Mouse (Mus musculus) lung, adult 18-20 months (tissue): ENCODE results near the gene Itih2.
A peak's percentile ranks its signal among the peaks of the same experiment; 100 is the strongest.

ENCODE experiments used
- DNase-seq, 2 experiments: peaks; one replicate each; pipeline ENCODE4 v3.0.0; 2022; ENCODE audit warnings: mixed read lengths in 2 of 2

Itih2 gene

GRCm38 (mm10) chr2:10108535-10109189, 22.5 kb downstream of the Itih2 start:
- DNase-seq, result no peak

- peak; percentile 29 to 35 for DNase-seq
Measured at GRCm38 (mm10) chr2:10101180-10101579, 30.0 kb downstream of the Itih2 start.

GRCm38 (mm10) chr2:10100471-10100870, 30.7 kb downstream of the Itih2 start:
- DNase-seq, result no peak

GRCm38 (mm10) chr2:10098598-10099215, 32.5 kb downstream of the Itih2 start:
- peak in 1 of 2 experiments; percentile 33 for DNase-seq

GRCm38 (mm10) chr2:10094327-10095100, 36.7 kb downstream of the Itih2 start:
- DNase-seq, result no peak

- no peak for DNase-seq
Measured at GRCm38 (mm10) chr2:10087256-10087850, 43.8 kb downstream of the Itih2 start.

GRCm38 (mm10) chr2:10082737-10083136, 48.5 kb downstream of the Itih2 start:
- DNase-seq, result no peak

GRCm38 (mm10) chr2:10081453-10082080, 49.6 kb downstream of the Itih2 start:
- DNase-seq, result no peak

GRCm38 (mm10) chr2:10080310-10081010, 50.7 kb downstream of the Itih2 start, which contains the start of the genes Atp5c1 and Kin:
Gene Atp5c1, minus strand, starts transcription at chr2:10080510.
Gene Kin, plus strand, starts transcription at chr2:10080593.
- DNase-seq, result peak; percentile 97 to 98

GRCm38 (mm10) chr2:10079745-10080309, 51.4 kb downstream of the Itih2 start:
- no peak for DNase-seq

GRCm38 (mm10) chr2:10076675-10077074, 54.5 kb downstream of the Itih2 start:
- DNase-seq, result no peak

- no peak for DNase-seq
Measured at GRCm38 (mm10) chr2:10074470-10074869, 56.7 kb downstream of the Itih2 start.

- no peak for DNase-seq
Measured at GRCm38 (mm10) chr2:10071751-10072150, 59.4 kb downstream of the Itih2 start.

- no peak for DNase-seq
Measured at GRCm38 (mm10) chr2:10058836-10059235, 72.4 kb downstream of the Itih2 start.

- no peak for DNase-seq
Measured at GRCm38 (mm10) chr2:10051996-10052395, 79.2 kb downstream of the Itih2 start.

GRCm38 (mm10) chr2:10050878-10051277, 80.3 kb downstream of the Itih2 start:
- no peak for DNase-seq

- DNase-seq, result no peak
Measured at GRCm38 (mm10) chr2:10049456-10049855, 81.7 kb downstream of the Itih2 start.

GRCm38 (mm10) chr2:10048461-10048860, 82.7 kb downstream of the Itih2 start, which contains the start of gene Taf3:
Gene Taf3, minus strand, starts transcription at chr2:10048596.
- DNase-seq, result peak; percentile 94 to 95

- DNase-seq, result peak in 1 of 2 experiments; percentile 7
Measured at GRCm38 (mm10) chr2:10047758-10048436, 83.3 kb downstream of the Itih2 start.
